Mouse (Mus musculus) thymus, adult 2 months (tissue): ENCODE measurements around the gene Mrpl50. TPM values are rescaled to one million over a fixed set of nuclear protein-coding genes. Genes with fewer than 3 reads are reported as not detected.

Experiments used
- DNase-seq: peaks from one replicate; pipeline ENCODE4 v3.0.0; 2021
- H3K27ac ChIP-seq: fragments of 200-500 bp; 2 replicates; pipeline ENCODE4 v1.5.1; 2012; ENCODE audit warnings: low read length, control low read depth; ENCODE audit not compliant: control insufficient read depth, insufficient read depth
- H3K27me3 ChIP-seq: fragments of 200-500 bp; 2 replicates; pipeline ENCODE4 v1.6.1; 2012; ENCODE audit warnings: mild to moderate bottlenecking, low read length, moderate library complexity, mixed read lengths; ENCODE audit not compliant: control insufficient read depth, insufficient read depth
- H3K36me3 ChIP-seq: fragments of 200-500 bp; 2 replicates; pipeline ENCODE4 v1.6.1; 2012; ENCODE audit warnings: mild to moderate bottlenecking, low read length, moderate library complexity; ENCODE audit not compliant: control insufficient read depth, insufficient read depth
- H3K4me1 ChIP-seq: fragments of 200-500 bp; replicated peaks from 2 replicates; pipeline ENCODE4 v1.6.1; 2012; ENCODE audit warnings: low read length; ENCODE audit not compliant: control insufficient read depth, insufficient read depth
- H3K4me3 ChIP-seq: fragments of 200-500 bp; 2 replicates; pipeline ENCODE4 v1.5.1; 2012; ENCODE audit warnings: mild to moderate bottlenecking, low read length, control low read depth, moderate library complexity; ENCODE audit not compliant: control insufficient read depth, insufficient read depth
- CTCF ChIP-seq: fragments of 200-500 bp; IDR thresholded peaks from 2 replicates; pipeline ENCODE4 v1.5.1; 2012; ENCODE audit warnings: mild to moderate bottlenecking, control low read depth, low read length, moderate library complexity, borderline replicate concordance; ENCODE audit not compliant: control insufficient read depth, poor library complexity, insufficient read depth; ENCODE audit errors: extremely low read depth
- POLR2A ChIP-seq: fragments of 200-500 bp; IDR thresholded peaks from 2 replicates; pipeline ENCODE4 v1.6.1; 2012; ENCODE audit warnings: mild to moderate bottlenecking, low read length, control low read depth, moderate library complexity; ENCODE audit not compliant: control insufficient read depth, poor library complexity, insufficient read depth; ENCODE audit errors: extremely low read depth
- WGBS: fragments of 180-500 bp; shearing (Covaris S2); methylation state at CpG from one replicate; pipeline ENCODE4 v1.1.7; 2018; 5-methylcytosine and 5-hydroxymethylcytosine counted together
- polyA plus RNA-seq: library from polyadenylated mRNA; depleted of rRNA; stranded (reverse); fragments of >200 nt; gene quantifications from 2 replicates; pipeline ENCODE4 v1.2.3, GENCODE M21; 2012

The Mrpl50 gene
- polyA plus RNA-seq, 1 experiment, result 4.2 TPM

DNA sequence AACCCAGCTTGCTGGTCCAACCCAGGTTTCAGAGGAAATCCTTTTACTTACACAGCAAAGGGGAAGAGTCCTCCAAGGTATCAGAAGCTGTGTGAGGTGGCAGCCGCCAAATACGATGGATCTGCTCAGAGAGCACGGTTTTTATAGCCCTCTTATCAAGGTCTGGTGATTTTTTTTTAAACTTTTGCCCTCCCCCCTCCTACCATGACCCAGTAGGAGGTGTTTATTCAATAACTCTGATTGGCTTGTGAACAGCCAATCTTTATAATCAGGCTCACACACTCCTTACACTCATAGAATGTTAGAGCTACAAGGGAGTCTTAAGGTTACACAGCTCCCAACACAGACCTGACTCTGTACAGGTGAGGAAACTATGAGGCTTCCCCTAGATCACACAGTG lies 28.5 kb upstream of the Mrpl50 start, which contains the start of gene Aldob:
TSS of gene Aldob (minus strand) at position 164 of the 400 bp plus-strand sequence.
- H3K27ac ChIP-seq, result no peak within 1 kb of the TSS
- 57% methylated on average over 3 of the region's 3 CpGs for WGBS

DNA sequence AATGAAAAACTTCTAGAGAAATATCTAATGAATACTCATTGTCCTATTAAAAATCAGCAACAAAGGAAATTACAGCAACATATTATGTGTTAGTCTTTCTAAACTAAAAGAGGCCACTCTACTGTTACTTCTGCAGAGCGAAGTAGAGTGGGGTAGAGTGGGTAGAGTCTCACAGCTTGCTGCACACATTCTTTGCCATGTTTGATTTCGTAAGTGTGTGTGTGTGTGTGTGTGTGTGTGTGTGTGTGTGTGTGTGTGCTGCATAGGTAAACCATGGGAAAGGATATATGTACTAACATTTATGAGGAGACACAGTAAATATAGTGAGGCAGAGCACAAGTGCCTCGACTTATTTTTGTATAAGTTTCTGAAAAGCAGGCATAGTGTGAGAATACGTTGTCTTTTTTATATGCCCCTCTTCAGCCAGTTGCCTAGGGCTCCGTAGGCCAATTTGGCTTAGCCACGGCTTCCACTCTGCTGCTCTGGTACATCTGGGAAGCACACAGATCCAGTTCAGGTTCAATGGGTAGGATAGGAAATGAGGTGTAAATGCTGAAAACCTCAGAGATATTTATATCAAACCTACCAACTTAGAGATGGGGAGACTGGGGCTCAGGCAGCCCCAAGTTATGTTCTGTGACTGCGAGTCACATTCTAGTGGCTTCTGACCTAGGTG lies 26.8 kb upstream of the Mrpl50 start:
- Histone ChIP-seq H3K27me3 (no peaks in the 10 kb centered on the region), H3K4me1 (no peaks in the 10 kb centered on the region), H3K4me3 (no peak overlapping the region), H3K27ac (no peak overlapping the region), H3K36me3 (no peaks in the 10 kb centered on the region)
- DNase-seq, result no peak
- WGBS, result 94% methylated on average over 7 of the region's 7 CpGs
- no peak for TF ChIP-seq POLR2A
- TF ChIP-seq CTCF, result no peak

More for the DNA sequence above, 28.5 kb upstream of the Mrpl50 start, which contains the start of gene Aldob:
- Histone ChIP-seq H3K4me1 (no peaks in the 10 kb centered on the region), H3K36me3 (no peaks in the 10 kb centered on the region), H3K27me3 (no peaks in the 10 kb centered on the region), H3K4me3 (no peak within 1 kb of the TSS)
- TF ChIP-seq POLR2A (no peak), CTCF (no peak)
- no peak for DNase-seq

DNA sequence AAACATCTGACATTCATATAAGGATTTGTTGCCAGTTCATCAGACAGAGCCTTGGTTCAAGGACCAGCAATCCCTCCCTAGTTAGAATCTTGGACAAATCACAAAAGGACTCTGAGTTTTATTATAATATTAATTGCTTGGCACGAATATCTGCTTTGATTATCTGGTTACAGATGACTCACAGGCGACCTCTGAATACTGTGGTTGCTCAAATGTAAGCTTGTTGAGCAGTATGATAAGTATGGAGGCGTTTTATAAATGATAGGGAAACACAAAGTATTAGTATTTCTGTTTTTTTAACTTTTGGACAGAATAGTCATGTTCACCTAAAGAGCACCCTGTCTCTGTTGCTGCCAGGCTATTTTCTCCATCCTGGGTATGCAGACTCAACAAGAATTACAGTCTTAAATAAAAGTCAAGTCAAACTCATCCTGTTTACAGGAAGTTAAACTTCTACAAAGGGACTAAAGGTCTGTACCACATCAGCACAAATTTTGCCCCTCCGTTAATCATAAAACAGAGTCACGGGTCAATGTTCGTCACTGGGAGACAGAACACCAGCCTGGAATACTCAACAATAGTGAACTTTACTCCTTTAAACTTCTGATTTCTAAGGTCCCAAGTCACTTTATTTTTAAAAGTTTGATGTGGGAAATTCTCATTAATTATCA lies 26.1 kb upstream of the Mrpl50 start:
- no peak overlapping the region for H3K4me3 ChIP-seq
- TF ChIP-seq POLR2A (no peak), CTCF (no peak)
- WGBS, result 85% methylated on average over 6 of the region's 6 CpGs
- no peak for DNase-seq
- H3K27me3 ChIP-seq, result no peaks in the 10 kb centered on the region
- H3K27ac ChIP-seq, result no peak overlapping the region
- H3K36me3 ChIP-seq, result no peaks in the 10 kb centered on the region
- H3K4me1 ChIP-seq, result no peaks in the 10 kb centered on the region

DNA sequence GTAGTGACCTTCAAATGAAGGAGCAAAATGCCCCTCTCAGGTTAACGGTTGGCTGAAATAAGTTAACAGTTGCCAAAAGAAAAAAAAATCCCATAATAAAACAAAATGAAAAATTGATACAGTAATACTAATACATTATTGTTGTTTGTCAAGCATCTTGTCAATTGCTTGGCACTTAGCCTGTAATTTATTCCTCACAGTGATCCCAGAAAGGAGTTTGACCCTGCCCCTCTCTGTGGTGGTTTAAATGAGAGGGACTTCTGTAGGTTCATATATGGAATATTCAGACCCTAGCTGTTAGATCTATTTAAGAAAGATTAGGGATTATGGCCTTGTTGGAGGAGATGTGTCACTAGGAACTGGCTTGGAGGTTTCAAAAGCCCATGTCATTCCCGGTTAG lies 25.1 kb upstream of the Mrpl50 start:
- Histone ChIP-seq H3K36me3 (no peaks in the 10 kb centered on the region), H3K4me1 (no peaks in the 10 kb centered on the region), H3K27ac (no peak overlapping the region), H3K27me3 (no peaks in the 10 kb centered on the region), H3K4me3 (no peak overlapping the region)
- no peak for TF ChIP-seq CTCF
- WGBS, result 86% methylated on average over 2 of the region's 2 CpGs
- no peak for DNase-seq

DNA sequence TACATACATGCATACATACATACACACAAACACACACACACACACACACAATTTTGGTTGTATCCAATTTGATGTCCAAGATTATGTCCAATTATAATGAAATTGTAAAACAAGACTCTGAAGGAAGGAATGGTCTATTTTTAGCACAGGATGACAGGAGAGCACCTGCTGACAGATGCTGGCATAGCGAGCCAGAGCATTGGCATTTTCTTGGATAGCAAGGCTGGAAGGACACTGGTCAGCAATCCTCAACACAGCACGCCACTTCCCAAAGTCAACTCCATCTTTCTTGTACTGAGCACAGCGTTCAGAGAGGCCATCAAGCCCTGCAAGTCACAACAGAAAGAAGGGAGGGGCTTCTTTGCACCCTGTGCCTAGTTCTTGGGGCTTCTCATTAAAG lies 20.1 kb upstream of the Mrpl50 start:
- H3K27ac ChIP-seq, result no peak overlapping the region
- no peak for DNase-seq
- TF ChIP-seq POLR2A, result no peak
- no peak for TF ChIP-seq CTCF
- 76% methylated on average over 3 of the region's 3 CpGs for WGBS
- H3K4me3 ChIP-seq, result no peak overlapping the region
- H3K36me3 ChIP-seq, result no peaks in the 10 kb centered on the region
- no peaks in the 10 kb centered on the region for H3K4me1 ChIP-seq
- no peaks in the 10 kb centered on the region for H3K27me3 ChIP-seq

DNA sequence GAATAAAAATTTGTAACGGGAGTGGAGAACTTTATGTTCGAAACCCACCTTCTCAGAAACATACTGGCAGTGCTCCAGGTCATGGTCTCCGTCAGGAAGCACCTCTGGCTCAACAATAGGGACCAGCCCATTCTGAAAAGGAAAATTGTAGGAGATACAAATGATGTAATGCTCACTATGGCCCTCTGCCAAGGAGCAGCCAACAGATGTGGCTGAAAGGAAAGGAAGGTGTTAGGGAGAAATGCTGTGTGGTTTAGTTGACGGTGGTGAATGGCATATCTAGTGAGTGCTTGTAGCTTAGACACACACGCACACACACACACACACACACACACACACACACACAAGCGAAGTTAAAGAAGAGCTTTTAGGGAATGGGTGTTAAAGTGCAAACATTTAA lies 18.8 kb upstream of the Mrpl50 start:
- H3K4me3 ChIP-seq, result no peak overlapping the region
- H3K27me3 ChIP-seq, result no peaks in the 10 kb centered on the region
- H3K36me3 ChIP-seq, result no peaks in the 10 kb centered on the region
- 64% methylated on average over 6 of the region's 6 CpGs for WGBS
- no peaks in the 10 kb centered on the region for H3K4me1 ChIP-seq
- no peak for TF ChIP-seq CTCF
- TF ChIP-seq POLR2A, result no peak
- no peak for DNase-seq
- H3K27ac ChIP-seq, result no peak overlapping the region
